Mouse (Mus musculus): ENCODE data around the gene S100a9.

DNA sequence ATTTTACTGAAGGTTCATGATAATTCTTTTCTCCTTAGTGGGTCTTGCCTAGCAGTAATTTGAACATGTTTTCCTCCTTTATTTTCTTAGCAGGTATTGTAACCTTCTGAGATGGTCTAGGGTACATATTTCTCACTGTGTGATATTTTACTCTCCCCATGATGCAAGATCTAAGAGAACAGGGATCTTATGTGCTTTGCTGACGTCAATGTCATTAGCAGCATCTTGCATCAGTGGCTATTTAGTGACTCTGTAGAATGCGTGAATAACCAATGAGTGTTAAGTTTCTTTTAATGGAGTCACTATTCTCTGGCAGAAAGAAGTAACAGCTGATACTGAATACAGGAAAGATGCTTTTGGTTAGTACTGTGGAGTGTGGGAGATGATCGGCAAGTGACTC, 11.6 kb downstream of the S100a9 start:
- TF ChIP-seq CTCF (IDR thresholded peaks at IDR 0.05) = no peak
- no peak for TF ChIP-seq EP300 (IDR thresholded peaks at IDR 0.05)
